Mouse (Mus musculus): Measurements from ENCODE around the gene Pus10. TPM values are rescaled to one million over a fixed set of nuclear protein-coding genes. Genes with fewer than 3 reads are reported as not detected.

Gene Pus10
- polyA plus RNA-seq, 1 experiment from 2014 or later: 20.9 TPM

DNA sequence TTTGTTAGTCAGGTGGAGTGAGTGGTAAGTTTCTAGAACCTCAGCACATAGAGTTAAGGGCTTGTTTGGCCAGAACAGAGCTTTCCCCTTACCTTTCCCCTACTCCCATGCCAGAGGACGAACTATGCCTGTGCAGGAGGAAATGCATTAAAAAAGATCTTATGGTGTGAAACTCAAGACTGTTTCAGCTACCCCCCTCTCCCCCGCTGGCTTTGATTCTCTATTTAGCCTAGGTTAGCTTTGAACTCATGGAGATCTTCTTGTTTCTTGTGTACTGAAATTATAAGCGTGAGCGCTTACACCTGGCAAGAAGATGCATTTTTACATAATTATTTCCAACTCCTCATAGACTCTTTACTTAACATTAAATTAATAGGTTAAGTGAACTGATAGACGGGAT lies 1.1 kb downstream of the Pus10 start:
- H3K36me3 ChIP-seq: 0 out of 2 replicates have a peak, but pooled peaks cover 3% of the 10 kb centered on the region
- H3K4me1 ChIP-seq: peaks cover 11% of the 10 kb centered on the region
- 11% methylated on average over 5 of the region's 5 CpGs for WGBS
- H3K9me3 ChIP-seq (replicated peaks): no peaks in the 10 kb centered on the region
- peak overlapping the region; percentile 72 for H3K4me3 ChIP-seq
- ATAC-seq (ENCODE audit: low FRiP score): no peak
- H3K4me2 ChIP-seq (replicated peaks): peak overlapping the region; percentile 64
- H3K27ac ChIP-seq: peak overlapping the region; percentile 93
- H3K9ac ChIP-seq: peak overlapping the region; percentile 65
- no peaks in the 10 kb centered on the region for H3K27me3 ChIP-seq

DNA sequence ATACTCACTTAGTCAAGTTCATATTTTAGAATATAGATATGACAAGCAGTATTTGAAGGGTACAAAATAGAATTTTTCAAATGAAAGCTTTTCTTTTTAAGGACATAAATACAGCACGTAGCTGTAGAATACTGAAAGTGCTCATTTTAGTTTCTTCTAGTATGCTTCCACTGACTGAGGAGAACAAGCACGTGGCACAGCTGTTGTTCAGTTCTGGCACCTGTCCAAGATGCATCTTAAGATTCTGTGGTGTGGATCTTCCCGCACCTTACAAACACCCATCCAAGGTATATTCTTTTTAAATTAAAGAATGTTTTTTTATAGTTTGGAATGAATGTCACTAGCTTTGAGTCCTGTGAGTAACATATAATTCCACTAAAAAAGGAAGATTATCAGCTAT lies 1.7 kb downstream of the Pus10 start:
- H3K4me2 ChIP-seq (replicated peaks): peak overlapping the region; percentile 64
- no peak overlapping the region for H3K27ac ChIP-seq
- no peaks in the 10 kb centered on the region for H3K9me3 ChIP-seq (replicated peaks)
- H3K9ac ChIP-seq: 0 out of 2 replicates have a peak overlapping the region, but pooled peaks have one; percentile 65
- H3K27me3 ChIP-seq: no peaks in the 10 kb centered on the region
- H3K36me3 ChIP-seq: 0 out of 2 replicates have a peak, but pooled peaks cover 3% of the 10 kb centered on the region
- peak overlapping the region; percentile 72; the same call in 1 of the 2 replicates for H3K4me3 ChIP-seq
- WGBS: 58% methylated on average over 3 of the region's 3 CpGs
- ATAC-seq (ENCODE audit: low FRiP score): no peak
- H3K4me1 ChIP-seq: peaks cover 11% of the 10 kb centered on the region

DNA sequence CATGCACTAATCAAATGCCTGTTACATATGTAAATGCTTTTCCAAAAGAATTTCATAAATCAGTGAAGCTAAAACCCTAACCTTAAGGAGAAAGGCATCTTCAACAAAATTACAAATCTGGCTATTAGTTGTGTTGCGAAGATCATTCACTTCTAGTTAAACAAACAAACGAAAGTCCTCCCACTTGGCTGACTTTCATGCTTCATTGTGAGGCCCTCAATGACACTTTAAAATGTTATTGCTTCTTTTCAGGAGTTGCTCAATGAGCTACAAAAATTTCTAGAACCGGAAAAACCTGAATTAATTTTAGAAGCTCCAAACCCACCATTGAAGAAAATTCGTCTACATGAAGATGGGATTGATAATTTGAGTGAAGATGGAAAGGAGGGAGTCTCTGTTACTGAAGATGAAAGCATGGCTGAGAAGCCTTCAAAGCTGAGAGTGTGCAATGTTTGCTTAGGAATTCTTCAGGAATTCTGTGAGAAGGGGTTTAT lies 6.8 kb downstream of the Pus10 start:
- Histone ChIP-seq H3K9me3 (replicated peaks) (no peaks in the 10 kb centered on the region), H3K9ac (no peak overlapping the region), H3K27me3 (no peaks in the 10 kb centered on the region), H3K4me1 (peaks cover 3% of the 10 kb centered on the region; the same call in 1 of the 2 replicates), H3K27ac (no peak overlapping the region), H3K4me3 (no peak overlapping the region), H3K36me3 (peaks cover 46% of the 10 kb centered on the region), H3K4me2 (replicated peaks) (no peak overlapping the region)
- ATAC-seq (ENCODE audit: low FRiP score): no peak
- WGBS: 87% methylated on average over 4 of the region's 4 CpGs

DNA sequence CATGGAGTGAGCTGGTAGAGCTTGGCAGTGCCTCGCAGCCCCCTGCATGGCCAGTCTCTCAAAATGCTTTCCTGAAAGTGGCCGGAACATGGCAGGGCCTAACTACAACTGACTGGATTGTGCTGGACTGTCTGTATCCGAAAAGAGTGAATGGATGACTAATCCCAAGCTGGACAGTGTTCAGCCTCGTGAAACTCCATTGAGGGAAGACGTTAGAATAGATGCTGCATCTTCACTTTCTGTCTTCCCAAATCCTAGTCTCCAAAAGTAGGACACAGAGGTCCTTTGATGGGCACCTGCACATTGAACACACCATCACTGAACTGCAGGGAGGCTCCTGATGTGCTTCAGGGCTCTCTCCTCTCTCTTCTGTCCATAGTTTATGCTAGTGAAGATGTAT lies 10.6 kb downstream of the Pus10 start:
- Histone ChIP-seq H3K9me3 (replicated peaks) (no peaks in the 10 kb centered on the region), H3K4me1 (no peaks in the 10 kb centered on the region), H3K4me3 (no peak overlapping the region), H3K27ac (no peak overlapping the region), H3K4me2 (replicated peaks) (no peak overlapping the region), H3K36me3 (peaks cover 67% of the 10 kb centered on the region), H3K27me3 (no peaks in the 10 kb centered on the region), H3K9ac (no peak overlapping the region)
- WGBS: 94% methylated on average over 5 of the region's 5 CpGs
- ATAC-seq (ENCODE audit: low FRiP score): no peak

DNA sequence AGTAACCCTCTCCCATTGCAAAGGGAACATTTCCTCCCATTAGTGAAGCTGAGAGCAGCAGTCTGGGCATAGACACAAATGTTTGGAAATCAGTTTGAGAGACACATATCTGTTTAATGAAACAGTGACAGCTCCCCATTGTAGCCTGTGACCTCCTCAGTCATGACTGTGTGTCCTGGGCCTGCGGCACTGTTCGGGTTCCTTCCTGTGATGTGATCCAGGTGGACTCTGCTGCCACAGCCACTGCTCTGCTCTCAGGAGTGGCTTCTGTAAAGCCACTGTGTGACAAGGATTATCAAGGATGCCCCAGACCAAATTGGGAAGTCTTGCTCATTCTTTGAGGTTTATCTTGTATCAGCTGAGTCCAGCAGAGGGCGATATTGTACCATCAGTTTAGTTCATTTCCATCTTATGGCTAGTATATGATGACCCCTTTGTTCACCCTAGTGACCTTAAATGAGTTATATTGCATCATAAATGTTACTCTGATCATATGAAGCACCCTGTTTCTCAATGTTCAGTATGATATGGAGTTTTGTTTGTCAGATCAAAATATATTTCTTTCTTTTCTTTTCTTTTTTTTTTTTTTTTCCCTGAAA lies 13.7 kb downstream of the Pus10 start:
- H3K36me3 ChIP-seq: peaks cover 69% of the 10 kb centered on the region
- H3K9ac ChIP-seq: no peak overlapping the region
- H3K27me3 ChIP-seq: no peaks in the 10 kb centered on the region
- H3K4me3 ChIP-seq: no peak overlapping the region
- no peak overlapping the region for H3K4me2 ChIP-seq (replicated peaks)
- WGBS: 45% methylated on average over 3 of the region's 3 CpGs
- H3K27ac ChIP-seq: no peak overlapping the region
- H3K9me3 ChIP-seq (replicated peaks): no peaks in the 10 kb centered on the region
- no peaks in the 10 kb centered on the region for H3K4me1 ChIP-seq
- peak; percentile 26; the same call in 1 of the 2 replicates for ATAC-seq (ENCODE audit: low FRiP score)

DNA sequence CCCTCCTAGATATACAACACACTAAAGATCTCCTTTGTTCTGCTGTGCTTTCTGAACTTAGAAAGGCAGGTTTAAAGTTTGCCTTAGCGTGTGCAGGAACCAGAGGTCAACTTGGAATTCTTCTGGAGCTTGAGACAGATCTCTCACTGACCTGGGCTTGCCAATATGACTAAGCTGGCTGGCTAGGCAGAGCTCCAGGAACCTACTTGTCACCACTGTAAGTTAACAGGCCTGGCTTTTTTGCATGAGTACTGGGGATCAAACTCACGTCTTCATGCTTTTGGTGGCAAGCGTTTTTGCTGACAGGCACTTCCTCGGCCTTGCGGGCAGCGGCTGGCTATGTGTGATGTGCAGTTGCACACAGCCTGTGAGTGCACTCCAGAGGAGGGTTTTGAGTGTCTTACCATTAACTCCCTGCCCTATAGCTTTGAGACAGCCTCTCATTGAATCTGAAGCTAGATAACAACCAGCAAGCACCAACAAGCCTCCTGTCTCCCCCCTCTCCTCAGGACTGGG lies 15.0 kb downstream of the Pus10 start:
- Histone ChIP-seq H3K27me3 (no peaks in the 10 kb centered on the region), H3K4me3 (no peak overlapping the region), H3K9me3 (replicated peaks) (no peaks in the 10 kb centered on the region), H3K36me3 (peaks cover 58% of the 10 kb centered on the region), H3K4me2 (replicated peaks) (no peak overlapping the region), H3K4me1 (no peaks in the 10 kb centered on the region), H3K27ac (no peak overlapping the region), H3K9ac (no peak overlapping the region)
- 83% methylated on average over 6 of the region's 6 CpGs for WGBS
- no peak for ATAC-seq (ENCODE audit: low FRiP score)

DNA sequence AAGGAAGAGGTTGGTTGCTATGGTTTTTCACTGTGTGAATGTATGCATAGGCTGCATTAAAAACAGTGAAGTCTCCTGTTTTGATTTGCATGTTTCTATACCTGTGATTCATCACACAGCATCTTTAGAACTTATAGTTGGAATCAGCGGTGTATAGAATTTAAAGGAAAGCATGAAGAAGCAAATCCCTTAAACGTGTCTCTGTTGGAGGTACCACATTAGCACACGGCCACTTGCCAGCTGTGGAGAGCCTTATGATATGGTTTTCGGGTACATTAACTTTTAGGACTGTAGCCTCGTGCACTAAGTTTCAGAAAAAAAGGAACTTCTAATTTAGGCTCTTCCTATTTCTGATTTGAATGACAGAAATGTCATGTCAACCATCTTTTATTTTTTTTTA lies 17.1 kb downstream of the Pus10 start:
- H3K4me2 ChIP-seq (replicated peaks): no peak overlapping the region
- no peaks in the 10 kb centered on the region for H3K27me3 ChIP-seq
- WGBS: 90% methylated on average over 5 of the region's 5 CpGs
- ATAC-seq (ENCODE audit: low FRiP score): no peak
- H3K4me1 ChIP-seq: no peaks in the 10 kb centered on the region
- H3K27ac ChIP-seq: no peak overlapping the region
- no peaks in the 10 kb centered on the region for H3K9me3 ChIP-seq (replicated peaks)
- H3K9ac ChIP-seq: no peak overlapping the region
- H3K36me3 ChIP-seq: peaks cover 48% of the 10 kb centered on the region
- no peak overlapping the region for H3K4me3 ChIP-seq

DNA sequence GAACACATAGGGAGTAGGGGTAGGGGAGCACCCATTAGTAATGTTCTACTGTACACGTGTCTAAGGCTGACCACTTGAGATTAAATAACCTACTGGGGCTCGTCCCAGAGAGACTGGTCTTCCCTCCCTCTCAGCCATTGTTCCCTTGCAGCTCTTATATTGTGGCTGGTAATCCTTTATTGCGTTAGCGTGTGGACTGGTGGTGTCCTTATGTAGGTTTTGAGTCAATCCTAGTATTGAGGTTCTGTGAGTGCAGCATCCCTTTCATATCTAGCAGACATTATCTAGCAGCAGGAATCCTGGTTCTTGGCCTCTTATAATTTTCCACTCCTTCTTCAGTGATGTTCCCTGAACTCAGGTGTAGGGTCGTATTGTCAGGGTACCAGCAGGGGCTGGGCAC lies 21.2 kb downstream of the Pus10 start:
- peaks cover 28% of the 10 kb centered on the region; the same call in 1 of the 2 replicates for H3K36me3 ChIP-seq
- ATAC-seq (ENCODE audit: low FRiP score): no peak
- no peak overlapping the region for H3K9ac ChIP-seq
- H3K4me1 ChIP-seq: no peaks in the 10 kb centered on the region
- no peaks in the 10 kb centered on the region for H3K9me3 ChIP-seq (replicated peaks)
- no peak overlapping the region for H3K4me3 ChIP-seq
- 91% methylated on average over 5 of the region's 5 CpGs for WGBS
- no peaks in the 10 kb centered on the region for H3K27me3 ChIP-seq
- H3K27ac ChIP-seq: no peak overlapping the region
- H3K4me2 ChIP-seq (replicated peaks): no peak overlapping the region

DNA sequence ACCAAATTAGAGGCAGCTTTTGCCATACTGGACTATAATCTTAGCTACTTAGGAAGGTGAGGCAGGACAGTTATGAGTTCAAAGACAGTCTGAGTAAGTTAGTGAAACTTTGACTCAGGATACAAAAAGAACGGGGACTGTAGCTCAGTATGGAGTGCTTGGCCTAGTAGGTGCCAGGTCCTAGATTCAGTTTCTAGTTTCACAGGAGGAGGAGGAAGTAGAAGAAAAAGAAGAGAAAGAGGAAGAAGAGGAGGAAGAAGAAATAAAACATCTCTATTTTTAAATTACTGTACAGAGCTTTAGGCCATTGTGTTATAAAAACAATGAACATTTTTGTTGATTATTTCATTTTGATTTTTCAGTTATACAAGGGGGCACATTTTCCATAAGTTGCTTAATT lies 22.6 kb downstream of the Pus10 start:
- no peak overlapping the region for H3K27ac ChIP-seq
- no peak for ATAC-seq (ENCODE audit: low FRiP score)
- H3K36me3 ChIP-seq: peaks cover 21% of the 10 kb centered on the region; the same call in 1 of the 2 replicates
- no peaks in the 10 kb centered on the region for H3K9me3 ChIP-seq (replicated peaks)
- H3K27me3 ChIP-seq: no peaks in the 10 kb centered on the region
- H3K9ac ChIP-seq: no peak overlapping the region
- WGBS: 93% methylated on average over 1 of the region's 1 CpGs
- no peaks in the 10 kb centered on the region for H3K4me1 ChIP-seq
- no peak overlapping the region for H3K4me2 ChIP-seq (replicated peaks)
- H3K4me3 ChIP-seq: no peak overlapping the region

DNA sequence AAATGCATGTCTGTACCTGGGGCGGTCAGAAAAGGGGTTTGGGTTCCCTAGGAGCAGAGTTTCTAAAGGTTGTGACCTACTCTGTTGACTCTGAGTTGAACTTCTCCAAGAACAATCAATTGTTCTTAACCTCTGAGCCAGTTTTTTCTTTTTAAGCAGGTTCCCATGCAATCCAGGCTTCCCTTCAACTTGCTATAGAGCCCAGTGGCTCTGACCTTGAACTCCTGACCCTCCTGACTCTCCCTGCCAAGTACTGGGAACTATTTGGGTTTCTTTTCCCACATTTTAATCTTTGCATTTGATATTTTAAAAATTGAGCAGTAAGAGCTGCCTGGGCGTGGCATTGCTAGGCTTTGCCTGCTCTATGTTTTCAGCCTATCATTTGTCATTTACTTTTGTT lies 27.8 kb downstream of the Pus10 start:
- Histone ChIP-seq H3K27me3 (no peaks in the 10 kb centered on the region), H3K4me3 (no peak overlapping the region), H3K9ac (no peak overlapping the region), H3K27ac (no peak overlapping the region), H3K9me3 (replicated peaks) (no peaks in the 10 kb centered on the region), H3K4me2 (replicated peaks) (no peak overlapping the region), H3K36me3 (peaks cover 12% of the 10 kb centered on the region; the same call in 1 of the 2 replicates), H3K4me1 (no peaks in the 10 kb centered on the region)
- ATAC-seq (ENCODE audit: low FRiP score): no peak
- 94% methylated on average over 2 of the region's 2 CpGs for WGBS

DNA sequence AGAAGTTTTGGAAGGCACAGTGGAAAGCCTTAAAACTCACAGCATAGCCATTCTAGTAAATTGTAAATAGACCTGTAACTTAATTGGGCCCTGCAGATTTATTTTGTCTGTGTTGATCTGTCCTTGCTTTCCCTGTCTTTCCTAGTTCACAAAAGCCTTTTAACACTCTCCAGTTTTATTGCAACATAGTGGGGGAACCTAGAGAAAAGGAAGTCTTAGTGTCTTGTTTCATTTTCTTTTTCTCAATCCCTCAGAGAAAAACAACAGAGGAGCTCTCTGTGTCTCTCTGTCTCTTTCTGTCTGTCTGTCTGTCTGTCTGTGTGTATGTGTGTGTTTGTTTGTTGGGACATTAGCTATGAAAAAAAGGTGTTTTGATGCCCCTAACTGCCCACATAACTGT lies 30.4 kb downstream of the Pus10 start:
- Histone ChIP-seq H3K4me2 (replicated peaks) (no peak overlapping the region), H3K36me3 (peaks cover 9% of the 10 kb centered on the region; the same call in 1 of the 2 replicates), H3K9ac (no peak overlapping the region), H3K27ac (no peak overlapping the region), H3K27me3 (no peaks in the 10 kb centered on the region), H3K4me3 (no peak overlapping the region), H3K4me1 (no peaks in the 10 kb centered on the region), H3K9me3 (replicated peaks) (no peaks in the 10 kb centered on the region)
- no peak for ATAC-seq (ENCODE audit: low FRiP score)

DNA sequence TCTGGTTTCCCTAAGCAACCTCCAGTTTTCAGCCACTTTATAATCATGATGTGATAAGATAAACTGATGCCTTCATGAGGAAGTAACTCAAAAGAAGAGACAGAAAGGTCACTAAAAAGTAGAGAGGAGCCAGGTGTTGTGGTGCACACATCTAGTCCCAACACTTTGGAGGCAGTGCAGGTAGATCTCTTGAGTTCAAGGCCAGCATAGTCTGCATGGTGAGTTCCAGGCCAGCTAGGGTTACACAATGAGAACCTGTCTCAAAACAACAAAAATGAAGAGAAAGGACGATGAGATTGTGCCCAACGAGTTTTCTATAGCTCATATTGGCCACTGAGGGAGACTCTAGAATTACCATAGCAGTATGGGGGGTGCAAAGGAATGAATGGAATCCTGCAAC lies 33.1 kb downstream of the Pus10 start:
- H3K9ac ChIP-seq: no peak overlapping the region
- no peaks in the 10 kb centered on the region for H3K9me3 ChIP-seq (replicated peaks)
- peaks cover 12% of the 10 kb centered on the region; the same call in 1 of the 2 replicates for H3K36me3 ChIP-seq
- no peak overlapping the region for H3K4me3 ChIP-seq
- H3K4me1 ChIP-seq: no peaks in the 10 kb centered on the region
- WGBS: 70% methylated on average over 2 of the region's 2 CpGs
- no peak for ATAC-seq (ENCODE audit: low FRiP score)
- H3K27ac ChIP-seq: no peak overlapping the region
- no peak overlapping the region for H3K4me2 ChIP-seq (replicated peaks)
- H3K27me3 ChIP-seq: no peaks in the 10 kb centered on the region
